Comparison of ENCODE assay signal across 13 mouse cellular contexts in the genomic region with DNA sequence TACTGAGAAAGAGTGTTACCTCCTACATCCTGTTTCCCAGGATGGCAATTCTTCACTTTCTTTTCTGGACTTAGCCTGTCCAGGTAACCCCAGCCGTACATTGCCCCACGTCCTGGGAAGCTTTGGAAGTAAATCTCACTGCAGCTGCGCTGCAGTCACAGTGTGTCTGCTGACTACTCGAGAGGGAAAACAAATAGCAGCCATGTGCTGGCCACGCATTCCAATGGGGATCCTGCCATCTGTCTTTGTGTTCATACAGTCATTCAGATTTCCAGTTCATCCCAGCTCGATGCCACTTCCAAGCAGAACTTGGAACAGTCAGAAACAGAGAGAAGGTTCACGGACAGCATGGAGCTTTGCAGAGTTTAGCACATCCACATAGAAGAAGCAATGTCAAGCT.
DNase-seq lines count a peak whose midpoint lies in the region; ATAC-seq and TF ChIP-seq lines count a peak whose summit lies in the region.
"Had no signal": no experiment of that assay in that cellular context is flagged by ENCODE, and none has a peak within 500 bp of the region (broad histone marks: within the 10 kb centered on the region; RNA-seq: fewer than 3 reads in every experiment).

No protein-coding gene starts in this region.

- H3K27ac ChIP-seq in cerebellum, adult 2 months (ENCODE audit: insufficient read depth, low read length) = no peak overlapping the region
- no peak overlapping the region for H3K27ac ChIP-seq in midbrain, embryonic 11.5 days (ENCODE audit: low read depth, low read length)
- no peak overlapping the region for H3K27ac ChIP-seq in midbrain, embryonic 13.5 days
- no peak overlapping the region for H3K27ac ChIP-seq in intestine, embryonic 15.5 days
- H3K27ac ChIP-seq: limb, embryonic 15.5 days; lung, embryonic 15.5 days had no signal

- no peak overlapping the region for H3K4me2 ChIP-seq in midbrain, embryonic 11.5 days
- no peak overlapping the region for H3K4me2 ChIP-seq in midbrain, embryonic 13.5 days (replicated peaks)
- H3K4me2 ChIP-seq in intestine, embryonic 15.5 days (replicated peaks) = no peak overlapping the region
- H3K4me2 ChIP-seq: limb, embryonic 15.5 days; lung, embryonic 15.5 days had no signal

- no peak for TF ChIP-seq CTCF in cerebellum, adult 2 months (IDR thresholded peaks at IDR 0.05; ENCODE audit: borderline replicate concordance, insufficient read depth, low read depth, low read length)

- no peak for TF ChIP-seq POLR2A in cerebellum, adult 2 months (IDR thresholded peaks at IDR 0.05; ENCODE audit: borderline replicate concordance, insufficient read depth, low read length)

- no peak overlapping the region for H3K9ac ChIP-seq in midbrain, embryonic 11.5 days (ENCODE audit: low read length)
- no peak overlapping the region for H3K9ac ChIP-seq in midbrain, embryonic 13.5 days (replicated peaks)
- H3K9ac ChIP-seq in intestine, embryonic 15.5 days = no peak overlapping the region
- H3K9ac ChIP-seq: limb, embryonic 15.5 days; lung, embryonic 15.5 days had no signal

- DNase-seq in cerebellum, adult 2 months = peak; percentile 8 to 21
- DNase-seq in cerebellum, adult 9-10 months = no peak
- DNase-seq in midbrain, embryonic 11.5 days (ENCODE audit: low spot score, missing footprints) = peak; percentile 41
- DNase-seq in embryo, embryonic 10.5 days (ENCODE audit: low spot score) = peak; percentile 24
- DNase-seq in layer of hippocampus, adult 9-11 months = peak; percentile 27
- no peak for DNase-seq in adrenal gland, postnatal 10 days
- DNase-seq: heart, postnatal 4 days; kidney, postnatal 36 days had no signal

- H3K27me3 ChIP-seq in cerebellum, adult 2 months (ENCODE audit: control insufficient read depth, insufficient read depth, low read length) = no peaks in the 10 kb centered on the region; the same call in 1 of the 2 replicates
- H3K27me3 ChIP-seq in midbrain, embryonic 11.5 days (ENCODE audit: control insufficient read depth, insufficient read depth, low read length) = no peaks in the 10 kb centered on the region
- no peaks in the 10 kb centered on the region for H3K27me3 ChIP-seq in midbrain, embryonic 13.5 days
- no peaks in the 10 kb centered on the region for H3K27me3 ChIP-seq in intestine, embryonic 15.5 days (replicated peaks)
- H3K27me3 ChIP-seq: limb, embryonic 15.5 days; lung, embryonic 15.5 days had no signal

- ATAC-seq in midbrain, embryonic 11.5 days (ENCODE audit: low FRiP score) = peak; percentile 59; the same call in 1 of the 2 replicates
- ATAC-seq in midbrain, embryonic 13.5 days = no peak
- no peak for ATAC-seq in intestine, embryonic 15.5 days
- ATAC-seq: intestine, postnatal 0 days had no signal

- no peaks in the 10 kb centered on the region for H3K36me3 ChIP-seq in midbrain, embryonic 11.5 days (ENCODE audit: control insufficient read depth, insufficient read depth, low read length)
- no peaks in the 10 kb centered on the region for H3K36me3 ChIP-seq in midbrain, embryonic 13.5 days
- H3K36me3 ChIP-seq in intestine, embryonic 15.5 days = no peaks in the 10 kb centered on the region
- H3K36me3 ChIP-seq: limb, embryonic 15.5 days; lung, embryonic 15.5 days had no signal

- no peaks in the 10 kb centered on the region for H3K9me3 ChIP-seq in midbrain, embryonic 11.5 days (ENCODE audit: control insufficient read depth, low read length)
- H3K9me3 ChIP-seq in midbrain, embryonic 13.5 days = no peaks in the 10 kb centered on the region
- no peaks in the 10 kb centered on the region for H3K9me3 ChIP-seq in intestine, embryonic 15.5 days
- H3K9me3 ChIP-seq: limb, embryonic 15.5 days; lung, embryonic 15.5 days had no signal

- no peak overlapping the region for H3K4me3 ChIP-seq in cerebellum, adult 2 months (replicated peaks; ENCODE audit: insufficient read depth, low read depth, low read length)
- H3K4me3 ChIP-seq in midbrain, embryonic 11.5 days (ENCODE audit: low read depth, low read length) = no peak overlapping the region
- no peak overlapping the region for H3K4me3 ChIP-seq in midbrain, embryonic 13.5 days (replicated peaks)
- H3K4me3 ChIP-seq in intestine, embryonic 15.5 days (replicated peaks) = no peak overlapping the region
- H3K4me3 ChIP-seq: limb, embryonic 15.5 days; lung, embryonic 15.5 days had no signal

- no peaks in the 10 kb centered on the region for H3K4me1 ChIP-seq in cerebellum, adult 2 months (ENCODE audit: control insufficient read depth, insufficient read depth, low read length)
- no peaks in the 10 kb centered on the region for H3K4me1 ChIP-seq in midbrain, embryonic 11.5 days (ENCODE audit: control insufficient read depth, insufficient read depth, low read length)
- H3K4me1 ChIP-seq in midbrain, embryonic 13.5 days (replicated peaks) = no peaks in the 10 kb centered on the region
- no peaks in the 10 kb centered on the region for H3K4me1 ChIP-seq in intestine, embryonic 15.5 days (replicated peaks)
- H3K4me1 ChIP-seq: limb, embryonic 15.5 days; lung, embryonic 15.5 days had no signal

- WGBS in cerebellum, adult 2 months = 12% methylated on average over 7 of the region's 7 CpGs
- WGBS in midbrain, embryonic 11.5 days = 48% methylated on average over 7 of the region's 7 CpGs
- WGBS in midbrain, embryonic 13.5 days = 46% methylated on average over 7 of the region's 7 CpGs
- WGBS in intestine, embryonic 15.5 days = 50% methylated on average over 7 of the region's 7 CpGs

Comparison
In these comparisons a context has a peak if more than half of its experiments do, and no peak if none do; other contexts are left out.
1. DNase-seq: peak in cerebellum, adult 2 months (2 of 2), midbrain, embryonic 11.5 days (single experiment), embryo, embryonic 10.5 days (single experiment) and layer of hippocampus, adult 9-11 months (single experiment); none in cerebellum, adult 9-10 months (single experiment) and adrenal gland, postnatal 10 days (single experiment).